Mouse (Mus musculus) B cell, adult 2 months (primary cell): ENCODE measurements around the gene H2-Q4.
"Not testable (repeated sequence)": the region's sequence is repeated elsewhere in the genome, so short reads cannot be mapped to it uniquely, and the experiment has no call there.

Source experiments
- DNase-seq, 2 experiments: peaks; one replicate each; pipeline ENCODE4 v3.0.0; 2022

Gene H2-Q4

GRCm38 (mm10) chr17:35420206-35420810 is 40.9 kb downstream of the H2-Q4 start:
- peak; percentile 76 to 81 for DNase-seq

- DNase-seq = not testable (repeated sequence)
These were observed 41.9 kb downstream of the H2-Q4 start for GRCm38 (mm10) chr17:35421331-35421730.

- DNase-seq = not testable (repeated sequence)
These were observed 42.9 kb downstream of the H2-Q4 start for GRCm38 (mm10) chr17:35422360-35422759.

- peak; percentile 46 to 49 for DNase-seq
These were observed 43.9 kb downstream of the H2-Q4 start for GRCm38 (mm10) chr17:35423131-35423810.

- DNase-seq = peak; percentile 37 to 42
These were observed 44.7 kb downstream of the H2-Q4 start for GRCm38 (mm10) chr17:35424106-35424505.

GRCm38 (mm10) chr17:35424624-35425416 is 45.4 kb downstream of the H2-Q4 start, which contains the start of gene H2-Q6:
H2-Q6 (plus strand) TSS chr17:35424850.
- DNase-seq = peak; percentile 86

GRCm38 (mm10) chr17:35425474-35425873 is 46.1 kb downstream of the H2-Q4 start:
- DNase-seq = peak; percentile 61 to 63

GRCm38 (mm10) chr17:35428883-35429282 is 49.5 kb downstream of the H2-Q4 start:
- not testable (repeated sequence) for DNase-seq

- DNase-seq = not testable (repeated sequence)
These were observed 51.3 kb downstream of the H2-Q4 start for GRCm38 (mm10) chr17:35430671-35431070.

- not testable (repeated sequence) for DNase-seq
These were observed 52.8 kb downstream of the H2-Q4 start for GRCm38 (mm10) chr17:35432167-35432566.

GRCm38 (mm10) chr17:35434836-35435235 is 55.4 kb downstream of the H2-Q4 start:
- peak; percentile 67 to 74 for DNase-seq
